Mouse (Mus musculus): ENCODE measurements at regions not wholly inside any gene's neighbourhood (a gene's known extent, or its start where the extent isn't known, plus 50 kb on each side); places are given as distances from the start of the nearest gene placed in this dataset.

DNA sequence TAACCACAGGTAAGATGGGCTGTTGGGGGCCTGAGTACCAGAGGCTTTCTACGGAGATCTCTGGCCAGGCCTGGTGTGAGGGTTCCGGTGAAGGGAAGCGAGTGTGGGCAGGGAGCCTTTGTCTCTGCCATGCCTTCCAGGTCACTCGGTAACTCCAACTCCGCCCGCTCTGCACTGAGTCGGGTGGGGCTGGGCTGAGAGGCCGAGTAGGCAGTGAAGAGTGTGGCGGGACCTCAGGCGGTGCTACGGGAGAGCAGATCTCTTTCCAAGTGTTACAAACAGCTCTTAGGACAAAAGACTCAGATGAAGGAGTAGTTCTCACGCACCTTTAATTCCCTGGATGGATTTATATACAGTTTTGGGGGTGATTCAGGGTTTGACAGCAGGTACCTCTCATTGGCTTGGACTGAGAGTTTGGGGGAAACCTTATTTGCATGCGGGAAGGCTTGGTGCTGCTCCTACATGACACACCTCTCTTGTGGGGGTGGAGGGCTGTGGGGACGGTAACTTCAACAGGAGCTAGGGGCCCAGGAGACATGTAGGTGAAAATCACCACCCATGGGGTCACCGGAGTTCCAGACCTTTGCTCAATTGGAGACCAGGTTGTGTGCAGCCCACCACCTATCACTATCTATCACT lies 54.7 kb upstream of the Ralgps2 start:
- TF ChIP-seq CTCF (IDR thresholded peaks at IDR 0.05; ENCODE audit: low read depth) = no peak
- no peak for TF ChIP-seq EP300 (optimal IDR thresholded peaks at IDR 0.05)

All from stomach, postnatal 0 days (tissue).